Mouse (Mus musculus): ENCODE results near the gene Rab3il1. TPM values are rescaled to one million over a fixed set of nuclear protein-coding genes. Genes with fewer than 3 reads are reported as not detected.
A peak's percentile ranks its signal among the peaks of the same experiment; 100 is the strongest.

The Rab3il1 gene
- polyA plus RNA-seq, 1 experiment from 2014 or later = 23.8 TPM

DNA sequence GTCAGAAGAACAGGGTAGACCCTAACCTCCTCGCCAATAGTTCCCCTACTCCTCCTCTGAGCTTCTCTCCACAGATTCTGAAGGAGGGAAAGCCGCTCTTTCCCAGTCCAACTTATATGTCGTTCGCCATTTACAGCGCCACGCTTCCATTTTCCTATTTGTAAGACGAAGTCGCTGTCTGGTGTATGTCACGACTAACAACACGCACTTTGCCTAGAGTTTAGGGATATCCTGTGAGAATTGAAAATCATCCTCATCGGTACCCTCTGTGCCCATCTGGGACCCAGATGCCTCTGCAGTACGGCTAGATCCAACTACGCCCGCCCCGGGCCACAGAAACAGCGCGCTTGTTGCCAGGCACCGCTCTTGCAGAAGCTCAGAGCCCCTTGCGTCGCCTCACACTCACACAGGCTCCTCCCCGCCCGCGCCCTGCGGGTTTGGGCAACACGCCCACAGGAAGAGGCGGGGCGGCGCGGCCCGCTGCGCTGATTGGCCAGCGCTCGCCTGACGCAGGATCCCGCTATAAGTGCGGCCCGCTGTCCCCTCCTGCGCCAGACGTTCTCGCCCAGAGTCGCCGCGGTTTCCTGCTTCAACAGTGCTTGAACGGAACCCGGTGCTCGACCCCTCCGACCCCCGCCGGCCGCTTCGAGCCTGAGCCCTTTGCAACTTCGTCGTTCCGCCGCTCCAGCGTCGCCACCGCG, 19.2 kb upstream of the Rab3il1 start:
- DNase-seq (ENCODE audit: low spot score) (peak; percentile 98), ATAC-seq (ENCODE audit: low FRiP score) (peak; percentile 99)
- Histone ChIP-seq H3K36me3 (replicated peaks; ENCODE audit: control insufficient read depth, insufficient read depth) (peaks cover 27% of the 10 kb centered on the region), H3K9ac (peak overlapping the region; percentile 75), H3K9me3 (ENCODE audit: control insufficient read depth, low read length) (no peaks in the 10 kb centered on the region), H3K27me3 (ENCODE audit: control insufficient read depth, insufficient read depth, low read length) (no peaks in the 10 kb centered on the region), H3K4me1 (replicated peaks; ENCODE audit: control insufficient read depth, insufficient read depth, low read length) (peaks cover 18% of the 10 kb centered on the region), H3K4me3 (replicated peaks; ENCODE audit: low read length) (peak overlapping the region; percentile 62), H3K27ac (peak overlapping the region; percentile 94), H3K4me2 (replicated peaks) (peak overlapping the region; percentile 91)
- WGBS = 1% methylated on average over 56 of the region's 59 CpGs

GRCm38 (mm10) chr19:9982852-9983542, 18.5 kb upstream of the Rab3il1 start:
- under 1% methylated on average over 31 of the region's 31 CpGs for WGBS
- Histone ChIP-seq H3K4me1 (replicated peaks; ENCODE audit: control insufficient read depth, insufficient read depth, low read length) (peaks cover 18% of the 10 kb centered on the region), H3K9me3 (ENCODE audit: control insufficient read depth, low read length) (no peaks in the 10 kb centered on the region), H3K9ac (peak overlapping the region; percentile 75), H3K27ac (peak overlapping the region; percentile 94), H3K27me3 (ENCODE audit: control insufficient read depth, insufficient read depth, low read length) (no peaks in the 10 kb centered on the region), H3K4me2 (replicated peaks) (peak overlapping the region; percentile 91), H3K36me3 (replicated peaks; ENCODE audit: control insufficient read depth, insufficient read depth) (peaks cover 27% of the 10 kb centered on the region), H3K4me3 (replicated peaks; ENCODE audit: low read length) (peak overlapping the region; percentile 62)
- peak; percentile 57 for DNase-seq (ENCODE audit: low spot score)
- peak; percentile 82 for ATAC-seq (ENCODE audit: low FRiP score)

DNA sequence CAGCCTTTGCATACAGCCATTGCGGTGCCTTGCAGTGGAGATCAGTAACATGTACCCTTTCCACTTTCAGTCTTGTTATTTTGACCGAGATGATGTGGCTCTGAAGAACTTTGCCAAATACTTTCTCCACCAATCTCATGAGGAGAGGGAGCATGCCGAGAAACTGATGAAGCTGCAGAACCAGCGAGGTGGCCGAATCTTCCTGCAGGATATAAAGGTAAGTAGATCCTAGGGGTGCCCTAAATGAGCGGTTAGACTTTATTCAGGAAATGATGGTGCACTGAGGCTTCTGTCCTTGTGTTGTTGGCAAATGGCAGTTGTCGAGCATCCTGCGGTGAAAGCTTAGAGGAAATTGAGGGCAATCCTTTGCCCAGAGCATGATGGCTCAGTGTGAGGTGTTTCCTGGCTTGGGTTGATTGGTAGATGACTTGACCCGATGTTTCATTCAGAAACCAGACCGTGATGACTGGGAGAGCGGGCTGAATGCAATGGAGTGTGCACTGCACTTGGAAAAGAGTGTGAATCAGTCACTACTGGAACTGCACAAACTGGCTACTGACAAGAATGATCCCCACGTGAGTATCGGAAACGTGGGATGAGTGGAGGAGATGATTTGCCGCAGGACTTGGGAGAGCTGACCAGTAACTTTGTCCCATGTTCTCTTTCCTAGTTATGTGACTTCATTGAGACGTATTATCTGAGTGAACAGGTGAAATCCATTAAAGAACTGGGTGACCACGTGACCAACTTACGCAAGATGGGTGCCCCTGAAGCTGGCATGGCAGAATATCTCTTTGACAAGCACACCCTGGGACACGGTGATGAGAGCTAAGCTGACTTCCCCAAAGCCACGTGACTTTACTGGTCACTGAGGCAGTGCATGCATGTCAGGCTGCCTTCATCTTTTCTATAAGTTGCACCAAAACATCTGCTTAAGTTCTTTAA, 17.1 kb upstream of the Rab3il1 start:
- no peak overlapping the region; the same call in 1 of the 2 replicates for H3K9ac ChIP-seq
- 95% methylated on average over 20 of the region's 20 CpGs for WGBS

DNA sequence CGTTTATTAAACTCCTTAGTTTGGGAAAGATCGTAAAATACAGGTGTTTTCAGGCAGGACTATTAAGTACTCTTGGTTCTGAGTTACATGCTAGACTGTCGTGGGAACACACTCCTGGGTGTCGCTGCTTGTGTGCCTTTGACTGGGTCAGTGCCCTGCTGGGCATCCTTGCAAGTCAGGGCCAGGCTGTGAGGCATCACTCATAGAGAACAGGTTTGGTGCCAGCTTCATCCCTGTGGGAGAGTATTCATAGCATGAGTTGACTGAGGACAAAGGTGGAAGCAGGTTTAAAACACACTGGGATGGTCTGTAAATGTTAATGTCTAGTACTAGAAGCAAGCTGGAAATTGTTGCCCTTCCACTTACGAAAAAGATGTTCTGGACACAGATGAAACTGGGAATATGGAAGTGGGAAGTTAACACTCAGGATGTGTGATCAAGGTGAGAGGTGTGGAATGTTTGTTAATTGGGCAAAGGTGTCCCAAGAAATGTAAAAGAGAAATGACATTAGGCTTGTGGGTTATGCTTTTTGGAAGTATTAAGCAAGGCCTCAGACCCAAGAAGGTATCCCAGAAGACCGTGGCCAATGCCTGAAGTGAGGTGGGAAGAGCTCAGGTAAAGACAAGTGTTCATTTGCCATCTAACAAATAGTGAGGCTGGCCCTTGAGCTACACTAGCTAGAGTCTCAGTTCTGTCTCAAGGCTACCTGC, 16.1 kb upstream of the Rab3il1 start:
- H3K36me3 ChIP-seq (replicated peaks; ENCODE audit: control insufficient read depth, insufficient read depth) = peaks cover 27% of the 10 kb centered on the region
- no peak for DNase-seq (ENCODE audit: low spot score)
- peaks cover 18% of the 10 kb centered on the region for H3K4me1 ChIP-seq (replicated peaks; ENCODE audit: control insufficient read depth, insufficient read depth, low read length)
- no peak overlapping the region for H3K27ac ChIP-seq
- H3K9me3 ChIP-seq (ENCODE audit: control insufficient read depth, low read length) = no peaks in the 10 kb centered on the region
- no peak overlapping the region for H3K4me2 ChIP-seq (replicated peaks)
- no peak for ATAC-seq (ENCODE audit: low FRiP score)
- WGBS = 95% methylated on average over 6 of the region's 6 CpGs
- no peaks in the 10 kb centered on the region for H3K27me3 ChIP-seq (ENCODE audit: control insufficient read depth, insufficient read depth, low read length)
- H3K4me3 ChIP-seq (replicated peaks; ENCODE audit: low read length) = no peak overlapping the region
- no peak overlapping the region for H3K9ac ChIP-seq

More for the DNA sequence above, 17.1 kb upstream of the Rab3il1 start:
- H3K4me1 ChIP-seq (replicated peaks; ENCODE audit: control insufficient read depth, insufficient read depth, low read length) = peaks cover 18% of the 10 kb centered on the region
- no peaks in the 10 kb centered on the region for H3K9me3 ChIP-seq (ENCODE audit: control insufficient read depth, low read length)
- H3K4me3 ChIP-seq (replicated peaks; ENCODE audit: low read length) = peak overlapping the region; percentile 62
- H3K4me2 ChIP-seq (replicated peaks) = peak overlapping the region; percentile 91
- no peak for DNase-seq (ENCODE audit: low spot score)
- peaks cover 27% of the 10 kb centered on the region for H3K36me3 ChIP-seq (replicated peaks; ENCODE audit: control insufficient read depth, insufficient read depth)
- H3K27me3 ChIP-seq (ENCODE audit: control insufficient read depth, insufficient read depth, low read length) = no peaks in the 10 kb centered on the region
- no peak for ATAC-seq (ENCODE audit: low FRiP score)
- no peak overlapping the region for H3K27ac ChIP-seq

- Histone ChIP-seq H3K27me3 (ENCODE audit: control insufficient read depth, insufficient read depth, low read length) (no peaks in the 10 kb centered on the region), H3K4me2 (replicated peaks) (no peak overlapping the region), H3K36me3 (replicated peaks; ENCODE audit: control insufficient read depth, insufficient read depth) (peaks cover 27% of the 10 kb centered on the region), H3K4me1 (replicated peaks; ENCODE audit: control insufficient read depth, insufficient read depth, low read length) (peaks cover 18% of the 10 kb centered on the region), H3K27ac (no peak overlapping the region), H3K9ac (no peak overlapping the region), H3K4me3 (replicated peaks; ENCODE audit: low read length) (no peak overlapping the region), H3K9me3 (ENCODE audit: control insufficient read depth, low read length) (no peaks in the 10 kb centered on the region)
- WGBS = 98% methylated on average over 2 of the region's 2 CpGs
- DNase-seq (ENCODE audit: low spot score) = no peak
- ATAC-seq (ENCODE audit: low FRiP score) = no peak
Measured at GRCm38 (mm10) chr19:9985900-9986421, 15.5 kb upstream of the Rab3il1 start.

- H3K36me3 ChIP-seq (replicated peaks; ENCODE audit: control insufficient read depth, insufficient read depth) = peaks cover 27% of the 10 kb centered on the region
- WGBS = 73% methylated on average over 6 of the region's 6 CpGs
- H3K9me3 ChIP-seq (ENCODE audit: control insufficient read depth, low read length) = no peaks in the 10 kb centered on the region
- no peaks in the 10 kb centered on the region for H3K27me3 ChIP-seq (ENCODE audit: control insufficient read depth, insufficient read depth, low read length)
- H3K4me1 ChIP-seq (replicated peaks; ENCODE audit: control insufficient read depth, insufficient read depth, low read length) = peaks cover 12% of the 10 kb centered on the region
- H3K27ac ChIP-seq = no peak overlapping the region
- DNase-seq (ENCODE audit: low spot score) = no peak
- ATAC-seq (ENCODE audit: low FRiP score) = no peak
- no peak overlapping the region for H3K4me3 ChIP-seq (replicated peaks; ENCODE audit: low read length)
- no peak overlapping the region for H3K4me2 ChIP-seq (replicated peaks)
- H3K9ac ChIP-seq = no peak overlapping the region
Measured at GRCm38 (mm10) chr19:9987192-9987591, 14.3 kb upstream of the Rab3il1 start.

DNA sequence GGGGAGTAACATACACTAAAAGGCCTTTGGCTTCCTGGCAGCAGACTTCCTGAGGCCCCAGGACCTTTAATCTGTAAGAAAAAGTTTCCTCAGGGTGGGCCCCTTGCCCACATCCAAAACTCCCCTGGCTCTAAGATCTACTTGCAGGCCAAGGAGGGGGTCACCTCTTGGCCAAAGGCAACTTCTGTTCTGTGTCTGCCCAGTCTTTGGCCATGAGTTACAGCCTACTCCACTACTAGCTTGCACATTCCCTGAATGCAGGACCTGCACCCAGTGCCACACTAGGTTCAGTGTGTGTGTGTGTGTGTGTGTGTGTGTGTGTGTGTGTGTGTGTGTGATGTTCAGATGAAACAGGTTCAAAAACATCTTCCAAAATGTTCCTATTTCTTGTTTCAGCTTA, 13.9 kb upstream of the Rab3il1 start:
- Histone ChIP-seq H3K27me3 (ENCODE audit: control insufficient read depth, insufficient read depth, low read length) (no peaks in the 10 kb centered on the region), H3K36me3 (replicated peaks; ENCODE audit: control insufficient read depth, insufficient read depth) (peaks cover 27% of the 10 kb centered on the region), H3K4me3 (replicated peaks; ENCODE audit: low read length) (no peak overlapping the region), H3K4me2 (replicated peaks) (no peak overlapping the region), H3K9ac (no peak overlapping the region), H3K4me1 (replicated peaks; ENCODE audit: control insufficient read depth, insufficient read depth, low read length) (peaks cover 12% of the 10 kb centered on the region), H3K9me3 (ENCODE audit: control insufficient read depth, low read length) (no peaks in the 10 kb centered on the region), H3K27ac (no peak overlapping the region)
- ATAC-seq (ENCODE audit: low FRiP score) (no peak), DNase-seq (ENCODE audit: low spot score) (no peak)

DNA sequence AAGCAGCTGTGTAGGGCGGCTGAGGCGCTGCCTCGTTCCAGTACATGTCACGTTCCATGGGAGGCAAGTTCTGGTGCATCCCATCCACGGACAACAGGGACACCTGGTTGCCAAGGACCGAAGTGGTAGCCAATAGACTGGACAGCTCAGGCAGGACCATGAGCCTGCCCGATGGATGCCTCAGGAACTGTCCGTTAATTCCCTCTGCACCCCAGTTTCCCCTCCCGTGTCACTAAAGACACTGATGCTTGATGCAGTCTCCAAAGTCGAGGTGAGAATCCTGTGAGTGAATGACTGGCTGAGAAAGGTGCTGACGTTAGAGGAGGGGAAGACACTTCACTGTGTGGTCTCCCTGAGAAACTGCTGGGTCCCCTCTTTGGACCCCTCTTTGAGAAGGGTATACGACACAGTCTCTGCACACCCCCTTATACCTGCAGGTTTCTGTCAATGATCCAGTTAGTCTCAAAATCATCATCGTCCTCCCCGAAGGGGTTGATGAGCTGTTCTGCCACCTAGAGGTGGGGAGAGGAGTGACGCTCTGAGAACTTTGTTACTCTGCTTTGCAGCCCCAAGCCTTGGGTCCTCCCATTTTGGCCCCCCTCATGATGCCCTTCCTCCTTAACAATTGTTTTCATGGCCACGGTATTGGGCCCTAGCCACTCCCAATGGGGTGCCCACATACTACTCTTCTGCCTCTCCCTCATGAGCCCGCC, 12.1 kb upstream of the Rab3il1 start:
- no peak overlapping the region for H3K9ac ChIP-seq
- H3K4me2 ChIP-seq (replicated peaks) = no peak overlapping the region
- peaks cover 6% of the 10 kb centered on the region for H3K4me1 ChIP-seq (replicated peaks; ENCODE audit: control insufficient read depth, insufficient read depth, low read length)
- WGBS = 70% methylated on average over 17 of the region's 17 CpGs
- H3K4me3 ChIP-seq (replicated peaks; ENCODE audit: low read length) = no peak overlapping the region
- no peaks in the 10 kb centered on the region for H3K27me3 ChIP-seq (ENCODE audit: control insufficient read depth, insufficient read depth, low read length)
- DNase-seq (ENCODE audit: low spot score) = peak; percentile 31
- no peak overlapping the region for H3K27ac ChIP-seq
- H3K36me3 ChIP-seq (replicated peaks; ENCODE audit: control insufficient read depth, insufficient read depth) = peaks cover 23% of the 10 kb centered on the region
- no peaks in the 10 kb centered on the region for H3K9me3 ChIP-seq (ENCODE audit: control insufficient read depth, low read length)
- no peak for ATAC-seq (ENCODE audit: low FRiP score)

Data from hindbrain, embryonic 14.5 days (tissue).